Mouse (Mus musculus): ENCODE results near the gene Pgbd5. TPM values are rescaled to one million over a fixed set of nuclear protein-coding genes. Genes with fewer than 3 reads are reported as not detected.

Pgbd5 gene
- polyA plus RNA-seq, 1 experiment from 2014 or later, result 1.9 TPM

GRCm38 (mm10) chr8:124462192-124462591 is 22.7 kb upstream of the Pgbd5 start:
- no peaks in the 10 kb centered on the region for H3K9me3 ChIP-seq (replicated peaks; ENCODE audit: control insufficient read depth, low read length)
- no peak overlapping the region for H3K4me3 ChIP-seq (replicated peaks; ENCODE audit: low read length)
- ATAC-seq (ENCODE audit: insufficient read depth, low FRiP score), result no peak
- no peaks in the 10 kb centered on the region for H3K36me3 ChIP-seq (ENCODE audit: control insufficient read depth, insufficient read depth, low read length)
- H3K27me3 ChIP-seq (ENCODE audit: control insufficient read depth, insufficient read depth, low read length), result peaks cover 4% of the 10 kb centered on the region
- no peak overlapping the region for H3K4me2 ChIP-seq (ENCODE audit: low read depth, low read length)
- no peak overlapping the region for H3K9ac ChIP-seq (ENCODE audit: low read length)
- no peak overlapping the region for H3K27ac ChIP-seq (ENCODE audit: low read length)
- WGBS, result 82% methylated on average over 9 of the region's 9 CpGs
- H3K4me1 ChIP-seq (ENCODE audit: control insufficient read depth, insufficient read depth, low read length), result no peaks in the 10 kb centered on the region

GRCm38 (mm10) chr8:124461103-124461502 is 21.6 kb upstream of the Pgbd5 start:
- no peak for ATAC-seq (ENCODE audit: insufficient read depth, low FRiP score)
- H3K27me3 ChIP-seq (ENCODE audit: control insufficient read depth, insufficient read depth, low read length), result peaks cover 4% of the 10 kb centered on the region
- no peak overlapping the region for H3K4me2 ChIP-seq (ENCODE audit: low read depth, low read length)
- H3K36me3 ChIP-seq (ENCODE audit: control insufficient read depth, insufficient read depth, low read length), result no peaks in the 10 kb centered on the region
- no peak overlapping the region for H3K9ac ChIP-seq (ENCODE audit: low read length)
- 67% methylated on average over 10 of the region's 10 CpGs for WGBS
- H3K27ac ChIP-seq (ENCODE audit: low read length), result no peak overlapping the region
- no peaks in the 10 kb centered on the region for H3K9me3 ChIP-seq (replicated peaks; ENCODE audit: control insufficient read depth, low read length)
- no peak overlapping the region for H3K4me3 ChIP-seq (replicated peaks; ENCODE audit: low read length)
- H3K4me1 ChIP-seq (ENCODE audit: control insufficient read depth, insufficient read depth, low read length), result no peaks in the 10 kb centered on the region

- Histone ChIP-seq H3K27me3 (ENCODE audit: control insufficient read depth, insufficient read depth, low read length) (peaks cover 4% of the 10 kb centered on the region), H3K4me1 (ENCODE audit: control insufficient read depth, insufficient read depth, low read length) (no peaks in the 10 kb centered on the region), H3K36me3 (ENCODE audit: control insufficient read depth, insufficient read depth, low read length) (no peaks in the 10 kb centered on the region), H3K27ac (ENCODE audit: low read length) (no peak overlapping the region), H3K4me2 (ENCODE audit: low read depth, low read length) (no peak overlapping the region), H3K4me3 (replicated peaks; ENCODE audit: low read length) (no peak overlapping the region), H3K9me3 (replicated peaks; ENCODE audit: control insufficient read depth, low read length) (no peaks in the 10 kb centered on the region), H3K9ac (ENCODE audit: low read length) (no peak overlapping the region)
- no peak for ATAC-seq (ENCODE audit: insufficient read depth, low FRiP score)
- WGBS, result 56% methylated on average over 4 of the region's 4 CpGs
These were observed 21.2 kb upstream of the Pgbd5 start for GRCm38 (mm10) chr8:124460660-124461059.

GRCm38 (mm10) chr8:124459627-124460026 is 20.2 kb upstream of the Pgbd5 start:
- no peak for ATAC-seq (ENCODE audit: insufficient read depth, low FRiP score)
- no peak overlapping the region for H3K4me2 ChIP-seq (ENCODE audit: low read depth, low read length)
- no peak overlapping the region for H3K27ac ChIP-seq (ENCODE audit: low read length)
- no peak overlapping the region for H3K4me3 ChIP-seq (replicated peaks; ENCODE audit: low read length)
- H3K4me1 ChIP-seq (ENCODE audit: control insufficient read depth, insufficient read depth, low read length), result no peaks in the 10 kb centered on the region
- 37% methylated on average over 12 of the region's 12 CpGs for WGBS
- no peak overlapping the region for H3K9ac ChIP-seq (ENCODE audit: low read length)
- H3K36me3 ChIP-seq (ENCODE audit: control insufficient read depth, insufficient read depth, low read length), result no peaks in the 10 kb centered on the region
- H3K9me3 ChIP-seq (replicated peaks; ENCODE audit: control insufficient read depth, low read length), result no peaks in the 10 kb centered on the region
- H3K27me3 ChIP-seq (ENCODE audit: control insufficient read depth, insufficient read depth, low read length), result peaks cover 4% of the 10 kb centered on the region

- H3K27ac ChIP-seq (ENCODE audit: low read length), result no peak overlapping the region
- H3K9me3 ChIP-seq (replicated peaks; ENCODE audit: control insufficient read depth, low read length), result no peaks in the 10 kb centered on the region
- no peaks in the 10 kb centered on the region for H3K36me3 ChIP-seq (ENCODE audit: control insufficient read depth, insufficient read depth, low read length)
- H3K9ac ChIP-seq (ENCODE audit: low read length), result no peak overlapping the region
- peaks cover 4% of the 10 kb centered on the region; the same call in 1 of the 2 replicates for H3K27me3 ChIP-seq (ENCODE audit: control insufficient read depth, insufficient read depth, low read length)
- 39% methylated on average over 3 of the region's 3 CpGs for whole genome bisulfite sequencing
- no peak for ATAC-seq (ENCODE audit: insufficient read depth, low FRiP score)
- H3K4me1 ChIP-seq (ENCODE audit: control insufficient read depth, insufficient read depth, low read length), result no peaks in the 10 kb centered on the region
- H3K4me3 ChIP-seq (replicated peaks; ENCODE audit: low read length), result no peak overlapping the region
- no peak overlapping the region for H3K4me2 ChIP-seq (ENCODE audit: low read depth, low read length)
These were observed 15.9 kb upstream of the Pgbd5 start for GRCm38 (mm10) chr8:124455359-124455758.

- 69% methylated on average over 8 of the region's 8 CpGs for WGBS
- no peak overlapping the region for H3K27ac ChIP-seq (ENCODE audit: low read length)
- no peak for ATAC-seq (ENCODE audit: insufficient read depth, low FRiP score)
- no peaks in the 10 kb centered on the region for H3K4me1 ChIP-seq (ENCODE audit: control insufficient read depth, insufficient read depth, low read length)
- H3K36me3 ChIP-seq (ENCODE audit: control insufficient read depth, insufficient read depth, low read length), result no peaks in the 10 kb centered on the region
- H3K9ac ChIP-seq (ENCODE audit: low read length), result no peak overlapping the region
- no peak overlapping the region for H3K4me2 ChIP-seq (ENCODE audit: low read depth, low read length)
- H3K4me3 ChIP-seq (replicated peaks; ENCODE audit: low read length), result no peak overlapping the region
- no peaks in the 10 kb centered on the region for H3K27me3 ChIP-seq (ENCODE audit: control insufficient read depth, insufficient read depth, low read length)
- no peaks in the 10 kb centered on the region for H3K9me3 ChIP-seq (replicated peaks; ENCODE audit: control insufficient read depth, low read length)
These were observed 10.9 kb upstream of the Pgbd5 start for GRCm38 (mm10) chr8:124450192-124450895.

- WGBS, result 46% methylated on average over 10 of the region's 10 CpGs
- H3K27me3 ChIP-seq (ENCODE audit: control insufficient read depth, insufficient read depth, low read length), result no peaks in the 10 kb centered on the region
- no peaks in the 10 kb centered on the region for H3K4me1 ChIP-seq (ENCODE audit: control insufficient read depth, insufficient read depth, low read length)
- H3K4me2 ChIP-seq (ENCODE audit: low read depth, low read length), result no peak overlapping the region
- H3K9me3 ChIP-seq (replicated peaks; ENCODE audit: control insufficient read depth, low read length), result no peaks in the 10 kb centered on the region
- H3K4me3 ChIP-seq (replicated peaks; ENCODE audit: low read length), result no peak overlapping the region
- no peaks in the 10 kb centered on the region for H3K36me3 ChIP-seq (ENCODE audit: control insufficient read depth, insufficient read depth, low read length)
- H3K27ac ChIP-seq (ENCODE audit: low read length), result no peak overlapping the region
- no peak overlapping the region for H3K9ac ChIP-seq (ENCODE audit: low read length)
- ATAC-seq (ENCODE audit: insufficient read depth, low FRiP score), result peak; percentile 33; the same call in 1 of the 2 replicates
These were observed 9.7 kb upstream of the Pgbd5 start for GRCm38 (mm10) chr8:124448962-124449670.

GRCm38 (mm10) chr8:124436741-124437140 is 2.7 kb downstream of the Pgbd5 start:
- ATAC-seq (ENCODE audit: insufficient read depth, low FRiP score), result no peak
- peaks cover 4% of the 10 kb centered on the region; the same call in 1 of the 2 replicates for H3K4me1 ChIP-seq (ENCODE audit: control insufficient read depth, insufficient read depth, low read length)
- H3K27ac ChIP-seq (ENCODE audit: low read length), result no peak overlapping the region
- H3K4me3 ChIP-seq (replicated peaks; ENCODE audit: low read length), result no peak overlapping the region
- no peaks in the 10 kb centered on the region for H3K9me3 ChIP-seq (replicated peaks; ENCODE audit: control insufficient read depth, low read length)
- 0 out of 2 replicates have a peak, but pooled peaks cover 7% of the 10 kb centered on the region for H3K27me3 ChIP-seq (ENCODE audit: control insufficient read depth, insufficient read depth, low read length)
- no peak overlapping the region for H3K4me2 ChIP-seq (ENCODE audit: low read depth, low read length)
- H3K36me3 ChIP-seq (ENCODE audit: control insufficient read depth, insufficient read depth, low read length), result no peaks in the 10 kb centered on the region
- 12% methylated on average over 4 of the region's 4 CpGs for WGBS
- no peak overlapping the region for H3K9ac ChIP-seq (ENCODE audit: low read length)

GRCm38 (mm10) chr8:124435707-124436243 is 3.7 kb downstream of the Pgbd5 start:
- H3K4me2 ChIP-seq (ENCODE audit: low read depth, low read length), result no peak overlapping the region
- no peaks in the 10 kb centered on the region for H3K9me3 ChIP-seq (replicated peaks; ENCODE audit: control insufficient read depth, low read length)
- 0 out of 2 replicates have a peak, but pooled peaks cover 7% of the 10 kb centered on the region for H3K27me3 ChIP-seq (ENCODE audit: control insufficient read depth, insufficient read depth, low read length)
- no peak for ATAC-seq (ENCODE audit: insufficient read depth, low FRiP score)
- H3K27ac ChIP-seq (ENCODE audit: low read length), result no peak overlapping the region
- H3K36me3 ChIP-seq (ENCODE audit: control insufficient read depth, insufficient read depth, low read length), result no peaks in the 10 kb centered on the region
- H3K4me3 ChIP-seq (replicated peaks; ENCODE audit: low read length), result no peak overlapping the region
- H3K9ac ChIP-seq (ENCODE audit: low read length), result no peak overlapping the region
- WGBS, result 51% methylated on average over 10 of the region's 10 CpGs
- peaks cover 4% of the 10 kb centered on the region; the same call in 1 of the 2 replicates for H3K4me1 ChIP-seq (ENCODE audit: control insufficient read depth, insufficient read depth, low read length)

All from stomach, embryonic 16.5 days (tissue).